Mouse (Mus musculus) kidney, adult 2 months (tissue): ENCODE measurements around the gene Olfr894.

ENCODE experiments used
- CTCF ChIP-seq: fragments of 200-500 bp; conservative IDR thresholded peaks from 2 replicates; pipeline ENCODE4 v1.5.1; 2011; ENCODE audit warnings: low read depth, mild to moderate bottlenecking, control low read depth, low read length, moderate library complexity, mixed read lengths; ENCODE audit not compliant: insufficient read depth, insufficient read length
- POLR2A ChIP-seq: fragments of 200-500 bp; IDR thresholded peaks from one replicate; pipeline ENCODE4 v1.6.1; 2011; ENCODE audit warnings: low read depth, low read length, control low read depth

- no peak for TF ChIP-seq CTCF
- TF ChIP-seq POLR2A, result no peak
These were observed 9.8 kb upstream of the Olfr894 start, which contains the start of gene Olfr893 for GRCm38 (mm10) chr9:38208065-38208464.
